Mouse (Mus musculus): ENCODE results near the gene Pdp2. TPM values are rescaled to one million over a fixed set of nuclear protein-coding genes. Genes with fewer than 3 reads are reported as not detected.

Pdp2 gene
- 17.8 and 18.7 TPM in 2 replicates for polyA plus RNA-seq (2015; fragmentation: Nextera tagmentation; extraction: Ambion mirVana)

GRCm38 (mm10) chr8:104591133-104591834 lies at the start of gene Pdp2:
Pdp2 (plus strand) TSS chr8:104591451.
- Histone ChIP-seq H3K9me3 (replicated peaks) (no peaks in the 10 kb centered on the region), H3K4me1 (peaks cover 23% of the 10 kb centered on the region), H3K9ac (peak within 1 kb of the TSS; percentile 68), H3K36me3 (peaks cover 27% of the 10 kb centered on the region), H3K27ac (peak within 1 kb of the TSS; percentile 91), H3K4me2 (peak within 1 kb of the TSS; percentile 84), H3K27me3 (no peaks in the 10 kb centered on the region), H3K4me3 (replicated peaks) (peak within 1 kb of the TSS; percentile 77)
- WGBS, result under 1% methylated on average over 44 of the region's 44 CpGs
- ATAC-seq (replicated peaks; ENCODE audit: low FRiP score), result peak; percentile 97

GRCm38 (mm10) chr8:104541515-104541880 lies 49.8 kb upstream of the Pdp2 start:
- Histone ChIP-seq H3K4me1 (peaks cover 19% of the 10 kb centered on the region), H3K27me3 (peaks cover 60% of the 10 kb centered on the region), H3K4me3 (replicated peaks) (peak overlapping the region; percentile 55), H3K9ac (peak overlapping the region; percentile 29; the same call in 1 of the 2 replicates), H3K4me2 (peak overlapping the region; percentile 96), H3K36me3 (no peaks in the 10 kb centered on the region), H3K9me3 (replicated peaks) (no peaks in the 10 kb centered on the region), H3K27ac (no peak overlapping the region)
- ATAC-seq (replicated peaks; ENCODE audit: low FRiP score), result no peak
- 12% methylated on average over 8 of the region's 8 CpGs for WGBS

GRCm38 (mm10) chr8:104542160-104542559 lies 49.1 kb upstream of the Pdp2 start:
- no peak for ATAC-seq (replicated peaks; ENCODE audit: low FRiP score)
- no peaks in the 10 kb centered on the region for H3K9me3 ChIP-seq (replicated peaks)
- H3K4me3 ChIP-seq (replicated peaks), result no peak overlapping the region
- H3K4me1 ChIP-seq, result peaks cover 19% of the 10 kb centered on the region
- peaks cover 60% of the 10 kb centered on the region for H3K27me3 ChIP-seq
- peak overlapping the region; percentile 7; the same call in 1 of the 2 replicates for H3K4me2 ChIP-seq
- no peaks in the 10 kb centered on the region for H3K36me3 ChIP-seq
- H3K9ac ChIP-seq, result no peak overlapping the region
- 8% methylated on average over 11 of the region's 11 CpGs for WGBS
- no peak overlapping the region for H3K27ac ChIP-seq

- Histone ChIP-seq H3K4me3 (replicated peaks) (no peak overlapping the region), H3K27ac (no peak overlapping the region), H3K27me3 (peaks cover 60% of the 10 kb centered on the region), H3K9ac (no peak overlapping the region), H3K4me2 (no peak overlapping the region), H3K4me1 (peaks cover 19% of the 10 kb centered on the region), H3K36me3 (no peaks in the 10 kb centered on the region), H3K9me3 (replicated peaks) (no peaks in the 10 kb centered on the region)
- no peak for ATAC-seq (replicated peaks; ENCODE audit: low FRiP score)
- WGBS, result 82% methylated on average over 8 of the region's 8 CpGs
These were observed 47.7 kb upstream of the Pdp2 start for GRCm38 (mm10) chr8:104543440-104544045.

- Histone ChIP-seq H3K9me3 (replicated peaks) (no peaks in the 10 kb centered on the region), H3K4me2 (no peak overlapping the region), H3K4me1 (no peaks in the 10 kb centered on the region), H3K27me3 (no peaks in the 10 kb centered on the region), H3K27ac (no peak overlapping the region), H3K36me3 (no peaks in the 10 kb centered on the region), H3K4me3 (replicated peaks) (no peak overlapping the region), H3K9ac (no peak overlapping the region)
- ATAC-seq (replicated peaks; ENCODE audit: low FRiP score), result no peak
- WGBS, result 82% methylated on average over 4 of the region's 4 CpGs
These were observed 36.1 kb upstream of the Pdp2 start for GRCm38 (mm10) chr8:104555191-104555590.

- whole genome bisulfite sequencing, result 69% methylated on average over 7 of the region's 7 CpGs
- Histone ChIP-seq H3K27ac (no peak overlapping the region), H3K4me3 (replicated peaks) (no peak overlapping the region), H3K36me3 (no peaks in the 10 kb centered on the region), H3K9me3 (replicated peaks) (no peaks in the 10 kb centered on the region), H3K27me3 (no peaks in the 10 kb centered on the region), H3K4me2 (no peak overlapping the region), H3K4me1 (no peaks in the 10 kb centered on the region), H3K9ac (no peak overlapping the region)
- no peak for ATAC-seq (replicated peaks; ENCODE audit: low FRiP score)
These were observed 34.0 kb upstream of the Pdp2 start for GRCm38 (mm10) chr8:104557226-104557625.

- no peak for ATAC-seq (replicated peaks; ENCODE audit: low FRiP score)
- H3K9me3 ChIP-seq (replicated peaks), result no peaks in the 10 kb centered on the region
- peaks cover 2% of the 10 kb centered on the region; the same call in 1 of the 2 replicates for H3K4me1 ChIP-seq
- no peak overlapping the region for H3K4me3 ChIP-seq (replicated peaks)
- H3K27me3 ChIP-seq, result no peaks in the 10 kb centered on the region
- no peaks in the 10 kb centered on the region for H3K36me3 ChIP-seq
- H3K9ac ChIP-seq, result no peak overlapping the region
- H3K27ac ChIP-seq, result no peak overlapping the region
- H3K4me2 ChIP-seq, result no peak overlapping the region
These were observed 30.5 kb upstream of the Pdp2 start for GRCm38 (mm10) chr8:104560731-104561130.

GRCm38 (mm10) chr8:104564633-104565456 lies 26.4 kb upstream of the Pdp2 start:
- H3K4me2 ChIP-seq, result peak overlapping the region; percentile 41
- no peaks in the 10 kb centered on the region for H3K27me3 ChIP-seq
- no peak overlapping the region for H3K9ac ChIP-seq
- H3K27ac ChIP-seq, result no peak overlapping the region
- WGBS, result 23% methylated on average over 22 of the region's 22 CpGs
- peak; percentile 91 for ATAC-seq (replicated peaks; ENCODE audit: low FRiP score)
- no peaks in the 10 kb centered on the region for H3K36me3 ChIP-seq
- H3K4me3 ChIP-seq (replicated peaks), result no peak overlapping the region
- no peaks in the 10 kb centered on the region for H3K9me3 ChIP-seq (replicated peaks)
- H3K4me1 ChIP-seq, result peaks cover 2% of the 10 kb centered on the region; the same call in 1 of the 2 replicates

- Histone ChIP-seq H3K4me3 (replicated peaks) (no peak overlapping the region), H3K4me2 (no peak overlapping the region), H3K9me3 (replicated peaks) (no peaks in the 10 kb centered on the region), H3K27me3 (no peaks in the 10 kb centered on the region), H3K9ac (no peak overlapping the region), H3K36me3 (no peaks in the 10 kb centered on the region), H3K27ac (no peak overlapping the region), H3K4me1 (peaks cover 4% of the 10 kb centered on the region; the same call in 1 of the 2 replicates)
- no peak for ATAC-seq (replicated peaks; ENCODE audit: low FRiP score)
- WGBS, result 94% methylated on average over 5 of the region's 5 CpGs
These were observed 25.8 kb upstream of the Pdp2 start for GRCm38 (mm10) chr8:104565457-104565798.

GRCm38 (mm10) chr8:104569559-104569958 lies 21.7 kb upstream of the Pdp2 start:
- Histone ChIP-seq H3K9me3 (replicated peaks) (no peaks in the 10 kb centered on the region), H3K4me3 (replicated peaks) (no peak overlapping the region), H3K4me2 (no peak overlapping the region), H3K27ac (no peak overlapping the region), H3K36me3 (no peaks in the 10 kb centered on the region), H3K9ac (no peak overlapping the region), H3K4me1 (peaks cover 10% of the 10 kb centered on the region), H3K27me3 (no peaks in the 10 kb centered on the region)
- no peak for ATAC-seq (replicated peaks; ENCODE audit: low FRiP score)
- WGBS, result 40% methylated on average over 1 of the region's 1 CpGs

GRCm38 (mm10) chr8:104570436-104571343 lies 20.6 kb upstream of the Pdp2 start:
- peak; percentile 80 for ATAC-seq (replicated peaks; ENCODE audit: low FRiP score)
- Histone ChIP-seq H3K9ac (peak overlapping the region; percentile 29; the same call in 1 of the 2 replicates), H3K27me3 (no peaks in the 10 kb centered on the region), H3K4me1 (peaks cover 7% of the 10 kb centered on the region), H3K9me3 (replicated peaks) (no peaks in the 10 kb centered on the region), H3K36me3 (no peaks in the 10 kb centered on the region), H3K27ac (no peak overlapping the region), H3K4me3 (replicated peaks) (peak overlapping the region; percentile 45), H3K4me2 (peak overlapping the region; percentile 88)
- 5% methylated on average over 26 of the region's 26 CpGs for WGBS

Measured in kidney, embryonic 15.5 days (tissue).